Mouse (Mus musculus) midbrain, embryonic 15.5 days (tissue): ENCODE measurements around the gene Atp6v1fnb. TPM values are rescaled to one million over a fixed set of nuclear protein-coding genes. Genes with fewer than 3 reads are reported as not detected.

Experiments used
- ATAC-seq: fragments of 200-750 bp; cut with Nextera tagmentation; replicated peaks from 2 replicates; pipeline ENCODE4 v1.8.0; 2017; ENCODE audit warnings: moderate TSS enrichment
- H3K27ac ChIP-seq: fragments of 300-500 bp; sonication (generic); 2 replicates; pipeline ENCODE4 v1.5.1; 2015; ENCODE audit warnings: mild to moderate bottlenecking, inconsistent platforms
- H3K27me3 ChIP-seq: fragments of 300-500 bp; sonication (generic); replicated peaks from 2 replicates; pipeline ENCODE4 v1.6.1; 2015; ENCODE audit warnings: inconsistent platforms
- H3K36me3 ChIP-seq: fragments of 300-500 bp; sonication (generic); replicated peaks from 2 replicates; pipeline ENCODE4 v1.6.1; 2015; ENCODE audit warnings: inconsistent platforms
- H3K4me1 ChIP-seq: fragments of 300-500 bp; sonication (generic); 2 replicates; pipeline ENCODE4 v1.6.1; 2015; ENCODE audit warnings: inconsistent platforms
- H3K4me2 ChIP-seq: fragments of 300-500 bp; sonication (generic); 2 replicates; pipeline ENCODE4 v1.6.1; 2015; ENCODE audit warnings: inconsistent platforms, mild to moderate bottlenecking, moderate library complexity
- H3K4me3 ChIP-seq: fragments of 300-500 bp; sonication (generic); 2 replicates; pipeline ENCODE4 v1.5.1; 2015; ENCODE audit warnings: mild to moderate bottlenecking, inconsistent platforms
- H3K9ac ChIP-seq: fragments of 300-500 bp; sonication (generic); 2 replicates; pipeline ENCODE4 v1.6.1; 2015; ENCODE audit warnings: mild to moderate bottlenecking, inconsistent platforms
- H3K9me3 ChIP-seq: fragments of 300-500 bp; sonication (generic); 2 replicates; pipeline ENCODE4 v1.6.1; 2016; ENCODE audit warnings: inconsistent platforms
- whole genome bisulfite sequencing: fragments of 180-500 bp; shearing (Covaris S2); methylation state at CpG from one replicate; pipeline ENCODE4 v1.1.7; 2015; ENCODE audit warnings: mixed read lengths; 5-methylcytosine and 5-hydroxymethylcytosine counted together
- polyA plus RNA-seq: library from polyadenylated mRNA; unstranded; fragments of >200 nt; fragmentation: Nextera tagmentation; extraction: Ambion mirVana; gene quantifications from 2 replicates; pipeline ENCODE4 v1.2.1, GENCODE M21; 2015

The Atp6v1fnb gene
- polyA plus RNA-seq, 1 experiment from 2014 or later = 1.0 TPM

DNA sequence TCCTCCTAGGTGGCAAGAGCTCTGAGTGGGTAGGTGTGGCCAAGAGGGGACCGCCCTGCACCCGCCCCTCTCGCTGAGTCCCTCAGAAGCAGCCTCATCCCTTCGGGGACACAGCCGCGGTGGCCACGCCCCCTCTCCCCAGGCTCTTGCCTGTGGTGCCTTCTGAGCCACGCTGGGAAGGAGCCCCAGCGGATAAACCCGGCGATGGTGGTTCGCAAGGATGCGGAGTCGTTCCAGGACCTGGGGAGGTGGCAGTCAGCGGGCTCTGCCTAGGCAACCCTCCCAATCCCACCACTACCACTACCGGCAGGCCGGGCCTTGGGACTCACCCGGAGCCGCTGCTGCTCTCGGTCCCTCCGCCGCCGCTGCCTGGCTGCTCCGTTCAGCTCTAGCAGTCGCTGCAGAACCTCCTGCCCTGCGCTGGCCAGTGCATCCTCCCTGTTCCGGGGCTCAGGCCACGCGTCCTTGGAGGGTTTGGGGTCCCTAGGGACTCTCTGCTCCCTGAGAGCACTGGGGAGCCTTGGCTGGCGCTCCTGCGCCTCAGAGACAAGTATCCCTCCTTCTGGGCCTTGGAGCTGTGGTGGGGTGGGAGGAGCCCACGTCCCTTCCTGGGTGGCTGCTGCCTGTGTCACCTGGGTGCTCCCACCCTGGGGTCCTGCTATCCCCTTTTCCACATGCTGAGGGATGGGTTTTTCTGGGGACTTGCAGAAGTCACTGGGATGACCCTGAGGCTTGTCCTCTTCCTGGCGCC, 2.9 kb downstream of the Atp6v1fnb start:
- no peak overlapping the region for H3K27ac ChIP-seq
- peaks cover 9% of the 10 kb centered on the region for H3K4me1 ChIP-seq
- peak overlapping the region; percentile 21; the same call in 1 of the 2 replicates for H3K9ac ChIP-seq
- peak overlapping the region; percentile 52 for H3K4me2 ChIP-seq
- H3K36me3 ChIP-seq = peaks cover 5% of the 10 kb centered on the region; the same call in 1 of the 2 replicates
- peak overlapping the region; percentile 37 for H3K4me3 ChIP-seq
- peak; percentile 84 for ATAC-seq
- H3K9me3 ChIP-seq = no peaks in the 10 kb centered on the region
- 3% methylated on average over 33 of the region's 33 CpGs for WGBS
- H3K27me3 ChIP-seq = peaks cover 5% of the 10 kb centered on the region

DNA sequence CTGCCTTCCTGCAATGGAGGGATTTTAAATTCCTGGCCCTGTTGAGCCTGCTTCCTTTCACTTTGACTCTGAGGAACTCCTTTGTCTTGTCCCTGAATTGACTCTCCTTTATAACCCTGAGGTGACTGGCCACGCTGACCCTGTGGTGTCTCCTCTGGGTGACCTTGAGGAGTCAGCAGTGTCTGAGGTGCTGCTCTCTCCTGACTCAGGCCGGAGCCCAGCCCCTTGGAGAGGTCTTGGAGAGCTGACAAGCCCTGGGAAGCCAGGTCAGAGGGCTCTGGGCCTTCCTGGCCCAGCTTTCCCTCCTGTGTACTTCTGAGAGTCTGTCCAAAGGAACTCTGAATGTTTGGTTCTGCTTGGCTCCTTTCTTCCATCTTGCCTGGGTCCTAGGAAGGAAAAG, 3.5 kb downstream of the Atp6v1fnb start:
- Histone ChIP-seq H3K4me1 (peaks cover 6% of the 10 kb centered on the region; the same call in 1 of the 2 replicates), H3K36me3 (peaks cover 5% of the 10 kb centered on the region; the same call in 1 of the 2 replicates), H3K4me2 (no peak overlapping the region), H3K4me3 (no peak overlapping the region), H3K27ac (no peak overlapping the region), H3K9ac (no peak overlapping the region), H3K9me3 (no peaks in the 10 kb centered on the region), H3K27me3 (peaks cover 5% of the 10 kb centered on the region)
- 68% methylated on average over 2 of the region's 2 CpGs for WGBS
- no peak for ATAC-seq

DNA sequence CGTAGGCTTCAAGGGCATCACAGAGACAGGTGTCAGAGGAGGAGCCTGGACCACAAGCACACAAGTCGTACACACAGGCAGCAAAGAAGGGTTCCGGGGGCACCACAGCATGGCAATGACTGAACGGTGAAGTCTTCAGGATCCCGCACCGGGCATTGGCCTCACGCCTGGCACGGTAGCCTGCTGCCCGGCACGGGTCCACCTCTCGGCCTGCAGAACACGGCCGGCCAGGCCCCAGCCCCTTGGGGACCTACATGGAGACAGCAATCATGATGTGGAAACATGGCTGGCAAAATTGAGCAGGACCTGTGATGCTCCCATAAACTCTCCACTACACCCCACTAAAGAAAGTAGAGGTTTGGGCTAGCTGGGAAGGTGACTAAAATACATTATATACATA, 11.5 kb downstream of the Atp6v1fnb start:
- WGBS = 92% methylated on average over 13 of the region's 13 CpGs
- Histone ChIP-seq H3K9ac (no peak overlapping the region), H3K27ac (no peak overlapping the region), H3K4me3 (no peak overlapping the region), H3K4me1 (peaks cover 7% of the 10 kb centered on the region), H3K27me3 (peaks cover 4% of the 10 kb centered on the region; the same call in 1 of the 2 replicates), H3K9me3 (no peaks in the 10 kb centered on the region), H3K36me3 (no peaks in the 10 kb centered on the region), H3K4me2 (no peak overlapping the region)
- ATAC-seq = no peak

DNA sequence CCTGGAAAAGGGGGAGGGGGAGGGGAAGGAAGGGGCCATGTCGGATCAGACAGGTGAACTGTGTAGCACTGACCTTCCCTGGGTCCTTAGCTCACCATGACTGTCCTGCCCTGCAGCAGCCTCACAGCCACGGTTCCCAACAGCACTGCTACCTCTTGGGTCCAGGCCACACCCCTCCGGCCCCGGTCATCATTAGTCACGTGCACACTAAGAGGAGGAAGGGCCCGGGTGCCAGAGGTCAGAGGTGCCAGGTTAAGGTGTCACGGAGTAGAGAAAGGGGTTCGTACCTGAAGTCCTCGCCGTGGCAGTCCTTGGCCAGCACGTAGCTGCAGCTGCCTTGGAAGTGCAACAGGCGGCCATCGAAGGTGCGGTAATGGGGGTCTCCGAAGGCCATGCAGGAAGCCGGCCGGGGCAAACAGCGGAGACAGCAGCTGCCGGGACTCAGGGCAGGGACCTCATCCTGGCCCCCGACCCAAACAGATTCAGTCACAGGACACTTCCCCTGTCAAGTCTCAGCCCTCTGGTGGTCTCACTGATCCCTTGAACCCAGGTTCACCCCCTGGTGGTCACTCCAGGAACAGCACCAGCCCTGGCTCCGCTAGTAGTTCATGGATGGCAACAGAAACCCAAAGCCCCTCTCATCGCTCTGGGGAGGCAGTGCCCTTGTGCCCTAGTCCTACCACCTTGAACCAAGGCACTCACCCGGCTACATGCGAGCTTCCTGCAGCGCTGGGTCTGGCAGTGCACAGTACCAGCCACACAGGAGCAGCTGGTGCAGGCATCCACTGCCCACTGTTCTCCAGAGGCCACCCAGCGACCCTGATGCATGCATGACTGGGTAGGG, 13.7 kb downstream of the Atp6v1fnb start:
- peak; percentile 58; the same call in 1 of the 2 replicates for ATAC-seq
- Histone ChIP-seq H3K9me3 (no peaks in the 10 kb centered on the region), H3K4me3 (peak overlapping the region; percentile 20), H3K27ac (no peak overlapping the region), H3K27me3 (peaks cover 4% of the 10 kb centered on the region; the same call in 1 of the 2 replicates), H3K4me2 (peak overlapping the region; percentile 49), H3K9ac (no peak overlapping the region), H3K36me3 (no peaks in the 10 kb centered on the region), H3K4me1 (peaks cover 7% of the 10 kb centered on the region)
- 5% methylated on average over 26 of the region's 26 CpGs for WGBS

DNA sequence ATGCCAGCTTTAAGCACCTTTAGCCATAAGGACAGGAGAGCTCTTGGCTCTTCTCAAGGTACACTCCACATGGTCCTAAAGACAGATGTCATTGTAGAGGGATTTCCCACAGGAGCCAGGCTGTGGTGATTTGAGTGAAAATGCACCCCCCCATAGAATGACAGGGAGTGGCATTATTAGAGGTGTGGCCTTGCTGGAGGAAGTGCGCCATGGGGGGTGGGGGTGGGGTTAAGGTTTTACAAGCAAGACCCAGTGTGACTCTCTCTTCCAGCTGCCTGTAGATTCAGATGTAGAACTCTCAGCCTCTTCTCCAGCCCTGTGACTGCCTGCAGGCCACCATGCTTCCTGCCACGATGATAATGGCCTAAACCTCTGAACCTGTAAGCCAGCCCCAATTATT, 14.7 kb downstream of the Atp6v1fnb start:
- H3K9ac ChIP-seq = no peak overlapping the region
- H3K4me2 ChIP-seq = no peak overlapping the region
- H3K4me3 ChIP-seq = no peak overlapping the region
- H3K36me3 ChIP-seq = no peaks in the 10 kb centered on the region
- H3K27ac ChIP-seq = no peak overlapping the region
- no peaks in the 10 kb centered on the region for H3K9me3 ChIP-seq
- H3K4me1 ChIP-seq = peaks cover 7% of the 10 kb centered on the region
- ATAC-seq = no peak
- H3K27me3 ChIP-seq = peaks cover 4% of the 10 kb centered on the region; the same call in 1 of the 2 replicates
- WGBS = 46% methylated on average over 2 of the region's 2 CpGs

DNA sequence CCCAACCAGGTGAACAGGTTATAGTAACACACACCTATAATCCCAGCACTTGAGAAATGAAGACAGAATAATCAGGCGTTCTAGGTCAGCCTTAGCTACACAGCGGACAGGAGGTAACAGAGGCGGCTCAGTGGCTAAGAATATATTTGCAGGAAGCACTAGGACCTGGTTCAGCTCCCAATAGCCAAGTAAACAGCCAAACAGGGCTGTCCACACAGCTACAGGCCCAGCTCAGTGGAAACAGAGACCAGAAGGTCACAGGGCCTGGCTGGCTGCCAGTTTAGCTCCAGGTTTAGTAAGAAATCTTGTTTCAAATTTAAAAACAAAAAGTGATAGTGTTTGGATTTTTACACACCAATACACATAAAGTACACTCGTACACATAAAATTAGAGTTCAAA, 22.9 kb downstream of the Atp6v1fnb start:
- Histone ChIP-seq H3K9me3 (no peaks in the 10 kb centered on the region), H3K4me1 (peaks cover 3% of the 10 kb centered on the region; the same call in 1 of the 2 replicates), H3K9ac (no peak overlapping the region), H3K4me3 (no peak overlapping the region), H3K4me2 (no peak overlapping the region), H3K27ac (no peak overlapping the region), H3K36me3 (no peaks in the 10 kb centered on the region), H3K27me3 (peaks cover 39% of the 10 kb centered on the region)
- no peak for ATAC-seq
- WGBS = 87% methylated on average over 4 of the region's 4 CpGs

DNA sequence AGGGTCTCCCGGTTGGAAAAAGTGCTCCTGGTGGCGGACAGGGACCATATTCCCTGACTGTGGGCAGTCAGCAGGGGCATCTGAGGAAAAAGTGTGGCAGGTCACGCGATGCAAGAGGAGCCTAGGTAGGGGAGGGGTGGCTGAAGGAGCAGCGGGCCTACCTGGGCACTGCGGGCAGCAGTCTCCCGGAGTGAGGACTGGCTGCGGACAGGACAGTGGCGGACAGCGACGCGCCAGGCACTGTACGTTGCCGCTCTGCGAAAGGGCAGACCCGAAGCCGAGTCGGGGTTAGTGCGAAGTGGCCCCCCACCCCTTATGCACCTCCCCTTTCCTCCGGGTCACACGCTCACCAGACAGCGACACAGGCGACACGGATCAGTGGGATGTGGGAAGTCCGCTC, 25.0 kb downstream of the Atp6v1fnb start:
- H3K27me3 ChIP-seq = peaks cover 39% of the 10 kb centered on the region
- no peaks in the 10 kb centered on the region for H3K36me3 ChIP-seq
- no peak for ATAC-seq
- no peak overlapping the region for H3K27ac ChIP-seq
- H3K4me1 ChIP-seq = peaks cover 3% of the 10 kb centered on the region; the same call in 1 of the 2 replicates
- WGBS = 11% methylated on average over 25 of the region's 25 CpGs
- H3K9me3 ChIP-seq = no peaks in the 10 kb centered on the region
- H3K9ac ChIP-seq = no peak overlapping the region
- H3K4me3 ChIP-seq = no peak overlapping the region
- H3K4me2 ChIP-seq = peak overlapping the region; percentile 9; the same call in 1 of the 2 replicates

DNA sequence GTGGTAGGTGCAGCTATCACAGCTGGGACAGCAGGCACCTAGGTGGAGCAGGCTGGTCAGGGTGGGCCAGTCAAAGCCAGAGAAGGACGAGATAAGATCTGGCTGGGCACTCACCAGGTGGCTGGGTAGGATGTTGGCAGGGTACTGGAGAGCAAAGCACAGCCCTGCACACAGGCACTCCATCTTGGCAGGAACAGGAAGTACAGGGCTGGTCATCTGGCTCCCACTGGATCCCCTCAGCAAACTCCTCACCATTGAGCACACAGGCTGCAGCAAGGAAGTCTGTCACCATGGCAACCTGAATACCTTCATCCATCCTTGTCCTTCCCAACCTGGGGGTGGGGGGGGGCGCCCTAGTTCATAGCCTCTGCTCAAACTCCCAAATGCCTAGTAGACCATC, 26.6 kb downstream of the Atp6v1fnb start:
- no peak overlapping the region for H3K4me2 ChIP-seq
- H3K9ac ChIP-seq = no peak overlapping the region
- 21% methylated on average over 2 of the region's 2 CpGs for WGBS
- H3K4me1 ChIP-seq = peaks cover 3% of the 10 kb centered on the region; the same call in 1 of the 2 replicates
- H3K9me3 ChIP-seq = no peaks in the 10 kb centered on the region
- ATAC-seq = peak; percentile 70
- no peak overlapping the region for H3K4me3 ChIP-seq
- H3K27me3 ChIP-seq = peaks cover 39% of the 10 kb centered on the region
- H3K36me3 ChIP-seq = no peaks in the 10 kb centered on the region
- H3K27ac ChIP-seq = no peak overlapping the region

DNA sequence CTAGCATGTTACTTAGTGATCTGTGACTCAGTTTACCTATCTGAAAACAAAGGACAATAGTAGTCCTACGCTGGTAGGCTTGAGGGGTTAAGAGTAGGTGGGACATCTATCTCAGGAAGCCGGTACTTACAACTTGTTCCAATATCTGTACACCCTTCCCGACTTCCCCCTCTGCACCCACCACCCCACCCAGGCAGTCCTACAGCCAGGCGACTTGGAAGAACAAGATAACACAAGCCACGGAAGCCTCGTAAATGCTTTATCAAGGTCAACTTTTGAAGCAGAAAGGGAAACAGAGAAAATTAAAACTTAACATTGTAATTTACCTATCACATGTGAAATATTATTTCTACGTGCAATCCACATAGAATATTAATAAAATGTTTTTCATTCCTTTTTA, 28.9 kb downstream of the Atp6v1fnb start:
- WGBS = 97% methylated on average over 7 of the region's 7 CpGs
- Histone ChIP-seq H3K4me2 (no peak overlapping the region), H3K36me3 (no peaks in the 10 kb centered on the region), H3K27ac (no peak overlapping the region), H3K4me1 (peaks cover 3% of the 10 kb centered on the region; the same call in 1 of the 2 replicates), H3K9ac (no peak overlapping the region), H3K27me3 (peaks cover 29% of the 10 kb centered on the region), H3K4me3 (no peak overlapping the region), H3K9me3 (no peaks in the 10 kb centered on the region)
- ATAC-seq = no peak

DNA sequence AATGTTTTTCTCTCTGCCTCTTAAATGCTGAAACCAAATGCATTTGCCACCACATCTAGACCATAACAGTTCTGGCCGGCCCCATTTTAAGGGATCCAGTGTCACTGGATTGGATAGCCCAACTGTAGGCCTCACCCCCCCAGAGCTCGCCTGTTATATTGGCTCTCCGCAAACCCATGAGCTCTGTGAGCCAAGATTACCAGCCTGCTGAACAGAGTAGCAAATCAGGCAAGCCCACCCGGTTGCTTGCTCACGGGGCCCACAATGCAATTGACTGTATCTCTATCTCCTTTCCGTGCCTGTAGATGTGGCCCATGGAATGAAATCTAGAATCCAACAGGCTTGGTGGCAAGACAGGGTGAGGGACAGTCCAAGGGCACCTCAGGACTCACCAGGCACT, 29.6 kb downstream of the Atp6v1fnb start:
- H3K27me3 ChIP-seq = peaks cover 29% of the 10 kb centered on the region
- H3K4me2 ChIP-seq = no peak overlapping the region
- H3K27ac ChIP-seq = no peak overlapping the region
- H3K4me3 ChIP-seq = no peak overlapping the region
- H3K36me3 ChIP-seq = no peaks in the 10 kb centered on the region
- peaks cover 3% of the 10 kb centered on the region; the same call in 1 of the 2 replicates for H3K4me1 ChIP-seq
- no peak for ATAC-seq
- H3K9ac ChIP-seq = no peak overlapping the region
- no peaks in the 10 kb centered on the region for H3K9me3 ChIP-seq
- WGBS = 90% methylated on average over 6 of the region's 6 CpGs

DNA sequence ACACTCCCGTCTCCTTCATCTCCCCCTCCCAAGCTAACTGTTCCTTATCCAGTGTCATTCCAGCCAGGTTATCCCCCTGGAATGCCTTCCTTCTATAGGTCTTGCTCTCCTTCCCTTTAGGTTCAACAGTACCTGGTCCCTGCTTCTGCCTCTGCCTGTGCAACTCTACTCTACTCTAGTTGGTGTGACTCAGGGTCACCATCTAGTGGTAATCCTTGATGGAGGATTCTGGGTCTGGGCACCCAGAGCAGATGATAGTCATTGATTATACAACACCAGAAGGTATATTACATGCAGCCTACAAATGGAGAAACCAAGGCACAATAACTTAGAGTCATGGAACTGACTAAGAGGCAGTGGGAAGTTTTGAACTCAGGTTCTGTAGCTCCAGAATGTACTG, 30.4 kb downstream of the Atp6v1fnb start:
- ATAC-seq = no peak
- Histone ChIP-seq H3K9ac (no peak overlapping the region), H3K4me3 (no peak overlapping the region), H3K4me2 (no peak overlapping the region), H3K27ac (no peak overlapping the region), H3K4me1 (no peaks in the 10 kb centered on the region), H3K27me3 (peaks cover 26% of the 10 kb centered on the region), H3K9me3 (no peaks in the 10 kb centered on the region), H3K36me3 (no peaks in the 10 kb centered on the region)
- WGBS = 100% methylated on average over 1 of the region's 1 CpGs

DNA sequence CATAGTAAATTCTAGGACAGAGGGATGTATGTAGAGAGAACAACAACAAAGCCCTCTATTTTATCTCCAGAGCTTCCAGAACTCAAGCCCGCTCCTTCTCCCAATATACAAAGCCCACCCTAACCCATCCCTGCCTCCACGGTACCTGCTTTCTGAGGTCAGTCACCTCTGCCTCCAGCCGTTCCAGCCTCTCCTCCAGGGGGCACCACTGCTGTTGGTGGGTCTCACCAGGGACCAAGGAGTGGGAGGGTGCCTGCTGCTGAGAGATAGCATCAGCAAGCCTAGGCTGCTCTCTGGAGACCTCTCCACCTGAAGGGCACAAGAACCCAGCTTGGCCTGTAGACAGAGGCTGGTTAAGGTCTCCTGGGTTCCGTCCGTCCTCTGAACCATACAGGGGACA, 34.3 kb downstream of the Atp6v1fnb start:
- Histone ChIP-seq H3K9ac (no peak overlapping the region), H3K4me2 (no peak overlapping the region), H3K9me3 (no peaks in the 10 kb centered on the region), H3K36me3 (no peaks in the 10 kb centered on the region), H3K4me3 (no peak overlapping the region), H3K27me3 (peaks cover 34% of the 10 kb centered on the region), H3K4me1 (peaks cover 14% of the 10 kb centered on the region), H3K27ac (no peak overlapping the region)
- 94% methylated on average over 5 of the region's 5 CpGs for WGBS
- no peak for ATAC-seq
